Mouse (Mus musculus) embryo, embryonic 11.5 days (tissue): ENCODE results near the gene Kat2b.
A peak's percentile ranks its signal among the peaks of the same experiment; 100 is the strongest.
"Not testable (repeated sequence)": the region's sequence is repeated elsewhere in the genome, so short reads cannot be mapped to it uniquely, and the experiment has no call there.

Experiments
- DNase-seq: peaks from one replicate; pipeline ENCODE4 v3.0.0-alpha.2; 2012; ENCODE audit warnings: low read depth, low spot score

Gene Kat2b

GRCm38 (mm10) chr17:53596941-53597790 is 30.5 kb downstream of the Kat2b start:
- DNase-seq, result no peak

- no peak for DNase-seq
Observed at GRCm38 (mm10) chr17:53598571-53598970, 31.9 kb downstream of the Kat2b start.

GRCm38 (mm10) chr17:53603236-53603635 is 36.6 kb downstream of the Kat2b start:
- DNase-seq, result not testable (repeated sequence)

- DNase-seq, result not testable (repeated sequence)
Observed at GRCm38 (mm10) chr17:53606082-53606481, 39.4 kb downstream of the Kat2b start.

- not testable (repeated sequence) for DNase-seq
Observed at GRCm38 (mm10) chr17:53608924-53609323, 42.3 kb downstream of the Kat2b start.

- DNase-seq, result no peak
Observed at GRCm38 (mm10) chr17:53617295-53617957, 50.8 kb downstream of the Kat2b start.

- DNase-seq, result no peak
Observed at GRCm38 (mm10) chr17:53618369-53618768, 51.7 kb downstream of the Kat2b start.

GRCm38 (mm10) chr17:53619391-53619790 is 52.7 kb downstream of the Kat2b start:
- no peak for DNase-seq

- no peak for DNase-seq
Observed at GRCm38 (mm10) chr17:53620611-53621010, 54.0 kb downstream of the Kat2b start.

- no peak for DNase-seq
Observed at GRCm38 (mm10) chr17:53622125-53622524, 55.5 kb downstream of the Kat2b start.

GRCm38 (mm10) chr17:53623762-53624161 is 57.1 kb downstream of the Kat2b start:
- DNase-seq, result no peak

GRCm38 (mm10) chr17:53626160-53626559 is 59.5 kb downstream of the Kat2b start:
- no peak for DNase-seq

GRCm38 (mm10) chr17:53627497-53627896 is 60.8 kb downstream of the Kat2b start:
- DNase-seq, result no peak

GRCm38 (mm10) chr17:53628131-53628530 is 61.5 kb downstream of the Kat2b start:
- DNase-seq, result no peak

- no peak for DNase-seq
Observed at GRCm38 (mm10) chr17:53631344-53631743, 64.7 kb downstream of the Kat2b start.

GRCm38 (mm10) chr17:53643360-53643759 is 76.7 kb downstream of the Kat2b start:
- no peak for DNase-seq

GRCm38 (mm10) chr17:53650251-53650661 is 83.6 kb downstream of the Kat2b start:
- DNase-seq, result no peak

GRCm38 (mm10) chr17:53654596-53654995 is 87.9 kb downstream of the Kat2b start:
- DNase-seq, result no peak

GRCm38 (mm10) chr17:53655081-53655480 is 88.4 kb downstream of the Kat2b start:
- DNase-seq, result no peak

GRCm38 (mm10) chr17:53655959-53656358 is 89.3 kb downstream of the Kat2b start:
- DNase-seq, result no peak

GRCm38 (mm10) chr17:53656369-53656860 is 89.8 kb downstream of the Kat2b start:
- no peak for DNase-seq

- peak; percentile 2 for DNase-seq
Observed at GRCm38 (mm10) chr17:53657391-53657790, 90.7 kb downstream of the Kat2b start.

GRCm38 (mm10) chr17:53658668-53659067 is 92.0 kb downstream of the Kat2b start:
- DNase-seq, result no peak
